13 mouse cellular contexts compared by ENCODE assay signal in genomic region chrX:89559318-89559717, GRCm38 (mm10).
"Had no signal": no experiment of that assay in that cellular context is flagged by ENCODE, and none has a peak within 500 bp of the region (broad histone marks: within the 10 kb centered on the region; RNA-seq: fewer than 3 reads in every experiment).

No protein-coding gene starts in this region.

- H3K9ac ChIP-seq: kidney, embryonic 15.5 days; liver, embryonic 15.5 days; neural tube, embryonic 13.5 days had no signal

- H3K4me2 ChIP-seq: kidney, embryonic 15.5 days; liver, embryonic 11.5 days; liver, embryonic 15.5 days; neural tube, embryonic 13.5 days had no signal

- H3K9me3 ChIP-seq: kidney, embryonic 15.5 days; limb, embryonic 10.5 days; liver, embryonic 15.5 days; neural tube, embryonic 13.5 days had no signal

- H3K4me1 ChIP-seq: kidney, embryonic 15.5 days; limb, embryonic 10.5 days; liver, embryonic 15.5 days; neural tube, embryonic 13.5 days had no signal

- DNase-seq: kidney, postnatal 14 days; lung, adult 2 months; lung, postnatal 36 days; spleen, adult 18-20 months; thymus, adult 18-20 months; thymus, postnatal 14 days had no signal

- H3K27me3 ChIP-seq: kidney, embryonic 15.5 days; liver, embryonic 15.5 days; neural tube, embryonic 13.5 days had no signal

- H3K27ac ChIP-seq: kidney, embryonic 15.5 days; left cerebral cortex, adult 2 months; limb, embryonic 10.5 days; liver, embryonic 15.5 days; neural tube, embryonic 13.5 days had no signal

- H3K36me3 ChIP-seq: kidney, embryonic 15.5 days; limb, embryonic 10.5 days; liver, embryonic 15.5 days; neural tube, embryonic 13.5 days had no signal

- H3K4me3 ChIP-seq: kidney, embryonic 15.5 days; left cerebral cortex, adult 2 months; limb, embryonic 10.5 days; liver, embryonic 15.5 days; neural tube, embryonic 13.5 days had no signal

- ATAC-seq: lung, postnatal 0 days had no signal
